Mouse (Mus musculus): Measurements from ENCODE around the gene Rftn2. TPM values are rescaled to one million over a fixed set of nuclear protein-coding genes. Genes with fewer than 3 reads are reported as not detected.

Gene Rftn2
- polyA plus RNA-seq, 1 experiment from 2014 or later: 11.6 TPM

DNA sequence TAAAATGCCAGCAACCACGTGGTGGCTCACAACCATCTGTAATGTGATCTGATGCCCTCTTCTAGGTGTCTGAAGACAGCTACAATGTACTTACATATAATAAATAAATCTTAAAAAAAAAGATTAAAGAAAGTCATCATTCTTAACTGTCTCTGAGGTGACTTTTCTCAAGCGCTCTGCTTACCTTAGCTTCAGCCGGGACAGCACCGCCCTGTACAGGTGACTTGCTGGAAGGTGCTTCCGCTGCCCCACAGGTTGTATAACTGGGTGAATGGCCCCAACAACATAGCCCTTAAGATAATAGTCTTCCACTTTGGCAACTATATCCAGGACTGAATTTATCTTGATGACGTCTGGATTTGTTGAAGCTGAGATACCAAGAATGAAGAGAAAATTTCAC lies 12.6 kb downstream of the Rftn2 start:
- 92% methylated on average over 6 of the region's 6 CpGs for WGBS
- DNase-seq (ENCODE audit: low spot score) (no peak), ATAC-seq (ENCODE audit: low FRiP score) (no peak)
- H3K4me3 ChIP-seq (replicated peaks; ENCODE audit: low read length): no peak overlapping the region
- no peak overlapping the region for H3K27ac ChIP-seq
- no peaks in the 10 kb centered on the region for H3K36me3 ChIP-seq (replicated peaks; ENCODE audit: control insufficient read depth, insufficient read depth)
- H3K9me3 ChIP-seq (ENCODE audit: control insufficient read depth, low read length): no peaks in the 10 kb centered on the region
- no peaks in the 10 kb centered on the region for H3K27me3 ChIP-seq (ENCODE audit: control insufficient read depth, insufficient read depth, low read length)
- no peaks in the 10 kb centered on the region for H3K4me1 ChIP-seq (replicated peaks; ENCODE audit: control insufficient read depth, insufficient read depth, low read length)
- H3K4me2 ChIP-seq (replicated peaks): no peak overlapping the region
- H3K9ac ChIP-seq: no peak overlapping the region

DNA sequence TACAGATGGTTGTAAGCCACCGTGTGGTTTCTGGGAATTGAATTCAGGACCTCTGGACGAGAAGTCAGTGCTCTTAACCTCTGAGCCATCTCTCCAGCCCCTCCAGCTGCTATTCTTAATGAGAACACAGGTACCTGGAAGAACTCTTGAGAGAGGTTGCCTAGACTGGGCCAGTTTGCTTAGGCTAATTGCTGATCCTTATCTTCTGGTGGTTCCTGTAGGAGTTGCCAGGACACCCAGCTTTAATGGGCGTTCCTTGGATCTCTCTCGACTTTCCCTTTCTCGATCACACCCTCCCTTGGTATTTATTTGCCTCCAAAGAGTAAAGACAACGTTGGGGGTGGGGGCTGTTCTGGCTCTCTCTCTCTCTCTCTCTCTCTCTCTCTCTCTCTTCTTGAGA lies 13.1 kb downstream of the Rftn2 start:
- no peak for ATAC-seq (ENCODE audit: low FRiP score)
- Histone ChIP-seq H3K4me2 (replicated peaks) (no peak overlapping the region), H3K4me1 (replicated peaks; ENCODE audit: control insufficient read depth, insufficient read depth, low read length) (no peaks in the 10 kb centered on the region), H3K9ac (no peak overlapping the region), H3K27me3 (ENCODE audit: control insufficient read depth, insufficient read depth, low read length) (no peaks in the 10 kb centered on the region), H3K9me3 (ENCODE audit: control insufficient read depth, low read length) (no peaks in the 10 kb centered on the region), H3K4me3 (replicated peaks; ENCODE audit: low read length) (no peak overlapping the region), H3K27ac (no peak overlapping the region), H3K36me3 (replicated peaks; ENCODE audit: control insufficient read depth, insufficient read depth) (no peaks in the 10 kb centered on the region)
- whole genome bisulfite sequencing: 84% methylated on average over 6 of the region's 6 CpGs
- no peak for DNase-seq (ENCODE audit: low spot score)

DNA sequence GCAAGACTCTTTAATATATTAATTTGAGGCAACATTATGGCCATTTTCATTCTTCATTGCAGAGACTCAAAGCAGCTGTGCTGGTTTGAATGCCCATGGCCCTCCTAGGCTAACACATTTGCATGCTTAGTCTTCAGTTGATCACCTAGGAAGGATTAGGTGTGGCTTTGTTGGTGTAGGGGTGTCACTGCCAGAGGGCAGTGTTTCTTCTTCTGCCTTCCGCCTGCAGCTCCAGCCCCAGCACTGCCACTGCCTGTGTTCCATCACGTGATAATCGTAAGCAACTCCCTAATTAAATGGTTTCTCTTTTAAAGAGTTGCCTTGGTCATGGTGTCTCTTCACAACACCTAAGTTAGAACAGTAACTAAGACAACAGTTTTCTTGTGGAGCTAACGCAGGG lies 13.8 kb downstream of the Rftn2 start:
- WGBS: 86% methylated on average over 4 of the region's 4 CpGs
- ATAC-seq (ENCODE audit: low FRiP score) (no peak), DNase-seq (ENCODE audit: low spot score) (no peak)
- Histone ChIP-seq H3K4me1 (replicated peaks; ENCODE audit: control insufficient read depth, insufficient read depth, low read length) (no peaks in the 10 kb centered on the region), H3K4me2 (replicated peaks) (no peak overlapping the region), H3K36me3 (replicated peaks; ENCODE audit: control insufficient read depth, insufficient read depth) (no peaks in the 10 kb centered on the region), H3K27ac (no peak overlapping the region), H3K9ac (no peak overlapping the region), H3K9me3 (ENCODE audit: control insufficient read depth, low read length) (no peaks in the 10 kb centered on the region), H3K4me3 (replicated peaks; ENCODE audit: low read length) (no peak overlapping the region), H3K27me3 (ENCODE audit: control insufficient read depth, insufficient read depth, low read length) (no peaks in the 10 kb centered on the region)

DNA sequence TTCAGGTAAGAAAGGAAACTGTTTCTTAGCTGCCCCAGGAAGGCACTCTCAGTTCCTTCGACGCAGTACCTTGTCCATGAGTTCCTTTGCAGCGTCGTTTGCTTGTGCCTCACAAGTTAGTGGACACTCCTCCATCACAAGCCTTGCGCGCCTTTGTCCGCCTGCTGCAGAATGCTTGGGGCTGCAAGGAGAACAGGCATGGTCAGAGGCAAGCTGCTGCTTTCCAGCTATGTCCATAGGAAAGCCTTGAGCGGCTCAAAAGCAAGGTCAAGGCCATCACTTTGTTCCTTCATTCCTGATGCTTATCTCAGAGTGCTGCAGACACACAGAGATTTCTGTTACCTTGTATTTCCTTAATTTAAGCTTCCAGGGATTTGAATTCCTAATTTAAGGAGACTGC lies 15.5 kb downstream of the Rftn2 start:
- no peak overlapping the region for H3K4me3 ChIP-seq (replicated peaks; ENCODE audit: low read length)
- no peaks in the 10 kb centered on the region for H3K9me3 ChIP-seq (ENCODE audit: control insufficient read depth, low read length)
- WGBS: 77% methylated on average over 8 of the region's 8 CpGs
- H3K27me3 ChIP-seq (ENCODE audit: control insufficient read depth, insufficient read depth, low read length): no peaks in the 10 kb centered on the region
- H3K27ac ChIP-seq: no peak overlapping the region
- no peak for ATAC-seq (ENCODE audit: low FRiP score)
- no peak overlapping the region for H3K4me2 ChIP-seq (replicated peaks)
- H3K36me3 ChIP-seq (replicated peaks; ENCODE audit: control insufficient read depth, insufficient read depth): no peaks in the 10 kb centered on the region
- no peak for DNase-seq (ENCODE audit: low spot score)
- no peak overlapping the region for H3K9ac ChIP-seq
- no peaks in the 10 kb centered on the region for H3K4me1 ChIP-seq (replicated peaks; ENCODE audit: control insufficient read depth, insufficient read depth, low read length)

DNA sequence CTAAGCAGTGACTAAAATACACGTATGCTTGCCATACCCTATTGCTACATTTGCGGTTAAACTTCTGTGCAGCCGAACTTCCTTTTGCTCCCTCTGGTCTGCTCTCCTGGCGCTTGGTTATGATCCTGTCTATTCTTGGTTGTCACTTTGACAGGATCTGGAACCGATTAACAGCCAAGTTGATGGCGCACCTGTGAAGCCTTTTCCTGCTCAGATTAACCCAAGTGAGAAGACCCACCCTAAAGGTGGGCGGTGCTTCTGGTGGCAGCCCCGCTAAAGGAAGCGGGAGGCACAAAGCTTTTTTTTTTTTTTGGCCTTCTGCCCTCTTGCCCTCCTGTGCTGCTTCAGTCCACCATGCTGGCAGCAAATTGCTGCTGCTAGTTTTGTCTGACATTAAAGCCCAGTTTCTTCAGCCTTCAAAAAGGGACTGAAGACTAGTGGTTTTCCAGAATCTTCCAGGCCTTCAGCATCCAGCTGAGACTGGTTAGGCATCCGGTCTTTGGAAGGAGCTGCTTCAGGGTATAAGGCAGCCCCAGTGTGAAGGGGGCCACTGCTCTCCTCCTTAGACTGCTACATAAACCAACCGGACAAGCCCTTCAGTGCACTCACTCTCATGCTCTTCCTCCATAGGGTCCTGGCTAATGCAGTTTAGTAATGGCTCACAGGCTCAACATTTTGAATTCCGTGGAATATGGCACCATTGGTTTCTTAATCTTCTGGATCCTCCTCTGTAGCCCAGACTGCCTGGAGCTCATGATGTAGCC lies 16.2 kb downstream of the Rftn2 start:
- Histone ChIP-seq H3K27ac (no peak overlapping the region), H3K9me3 (ENCODE audit: control insufficient read depth, low read length) (no peaks in the 10 kb centered on the region), H3K36me3 (replicated peaks; ENCODE audit: control insufficient read depth, insufficient read depth) (no peaks in the 10 kb centered on the region), H3K4me1 (replicated peaks; ENCODE audit: control insufficient read depth, insufficient read depth, low read length) (no peaks in the 10 kb centered on the region), H3K27me3 (ENCODE audit: control insufficient read depth, insufficient read depth, low read length) (no peaks in the 10 kb centered on the region), H3K4me2 (replicated peaks) (no peak overlapping the region), H3K9ac (no peak overlapping the region), H3K4me3 (replicated peaks; ENCODE audit: low read length) (no peak overlapping the region)
- WGBS: 60% methylated on average over 12 of the region's 12 CpGs
- DNase-seq (ENCODE audit: low spot score) (no peak), ATAC-seq (ENCODE audit: low FRiP score) (no peak)

DNA sequence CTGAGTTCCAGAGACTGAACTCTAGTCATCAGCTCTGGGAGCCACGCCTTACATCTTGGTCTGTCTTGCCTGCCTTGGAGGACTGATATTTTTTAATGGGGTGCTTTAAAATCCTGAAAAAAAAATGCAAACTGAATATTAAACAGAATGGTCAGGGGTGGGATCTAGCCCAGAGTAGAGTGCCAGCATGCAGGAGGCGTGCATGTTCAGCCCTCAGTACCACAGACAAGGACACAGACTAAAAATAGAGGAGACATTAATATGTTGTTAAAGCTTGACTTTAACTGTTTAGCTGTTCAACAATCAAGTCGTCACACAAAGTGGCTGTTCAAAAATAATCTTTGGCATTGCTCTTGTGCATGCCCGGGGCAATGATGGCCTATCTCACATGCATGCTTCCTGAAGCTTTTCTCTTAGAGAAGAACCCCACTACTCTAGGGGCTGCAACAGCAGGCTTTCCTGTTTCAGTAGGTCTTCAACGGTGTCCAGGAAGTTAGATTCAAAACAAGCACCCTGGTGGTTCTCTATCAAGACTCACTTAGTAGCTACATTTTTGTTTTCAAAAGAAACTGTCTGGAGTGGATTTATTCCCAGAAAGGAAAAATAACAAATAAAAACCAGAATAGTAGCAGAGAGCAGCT lies 18.0 kb downstream of the Rftn2 start:
- H3K4me1 ChIP-seq (replicated peaks; ENCODE audit: control insufficient read depth, insufficient read depth, low read length): no peaks in the 10 kb centered on the region
- no peaks in the 10 kb centered on the region for H3K36me3 ChIP-seq (replicated peaks; ENCODE audit: control insufficient read depth, insufficient read depth)
- no peak for ATAC-seq (ENCODE audit: low FRiP score)
- H3K9ac ChIP-seq: no peak overlapping the region
- 84% methylated on average over 5 of the region's 5 CpGs for WGBS
- H3K27ac ChIP-seq: 0 out of 2 replicates have a peak overlapping the region, but pooled peaks have one; percentile 43
- H3K27me3 ChIP-seq (ENCODE audit: control insufficient read depth, insufficient read depth, low read length): no peaks in the 10 kb centered on the region
- no peaks in the 10 kb centered on the region for H3K9me3 ChIP-seq (ENCODE audit: control insufficient read depth, low read length)
- no peak overlapping the region for H3K4me3 ChIP-seq (replicated peaks; ENCODE audit: low read length)
- H3K4me2 ChIP-seq (replicated peaks): no peak overlapping the region
- no peak for DNase-seq (ENCODE audit: low spot score)

DNA sequence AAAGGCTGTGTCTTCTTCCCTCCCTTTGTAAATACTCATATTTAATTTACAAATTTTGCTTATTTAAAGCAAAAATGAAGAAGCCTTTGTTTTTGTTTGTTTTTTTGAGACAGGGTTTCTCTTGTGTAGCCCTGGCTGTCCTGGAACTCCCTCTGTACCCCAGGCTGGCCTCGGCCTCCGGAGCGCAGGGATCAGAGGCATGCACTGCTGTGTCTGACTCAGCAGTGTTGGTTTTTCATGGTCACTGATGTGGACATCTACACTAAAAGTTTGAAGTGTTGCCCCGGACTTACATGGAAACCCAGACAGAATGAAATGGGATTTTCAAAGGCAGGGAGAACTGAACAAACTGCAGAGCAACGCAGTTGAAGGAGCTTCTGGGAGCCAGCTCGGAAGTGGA lies 19.0 kb downstream of the Rftn2 start:
- whole genome bisulfite sequencing: 86% methylated on average over 6 of the region's 6 CpGs
- Histone ChIP-seq H3K9me3 (ENCODE audit: control insufficient read depth, low read length) (no peaks in the 10 kb centered on the region), H3K27ac (no peak overlapping the region), H3K4me1 (replicated peaks; ENCODE audit: control insufficient read depth, insufficient read depth, low read length) (no peaks in the 10 kb centered on the region), H3K36me3 (replicated peaks; ENCODE audit: control insufficient read depth, insufficient read depth) (no peaks in the 10 kb centered on the region), H3K9ac (no peak overlapping the region), H3K27me3 (ENCODE audit: control insufficient read depth, insufficient read depth, low read length) (no peaks in the 10 kb centered on the region), H3K4me3 (replicated peaks; ENCODE audit: low read length) (no peak overlapping the region), H3K4me2 (replicated peaks) (no peak overlapping the region)
- ATAC-seq (ENCODE audit: low FRiP score) (no peak), DNase-seq (ENCODE audit: low spot score) (no peak)

DNA sequence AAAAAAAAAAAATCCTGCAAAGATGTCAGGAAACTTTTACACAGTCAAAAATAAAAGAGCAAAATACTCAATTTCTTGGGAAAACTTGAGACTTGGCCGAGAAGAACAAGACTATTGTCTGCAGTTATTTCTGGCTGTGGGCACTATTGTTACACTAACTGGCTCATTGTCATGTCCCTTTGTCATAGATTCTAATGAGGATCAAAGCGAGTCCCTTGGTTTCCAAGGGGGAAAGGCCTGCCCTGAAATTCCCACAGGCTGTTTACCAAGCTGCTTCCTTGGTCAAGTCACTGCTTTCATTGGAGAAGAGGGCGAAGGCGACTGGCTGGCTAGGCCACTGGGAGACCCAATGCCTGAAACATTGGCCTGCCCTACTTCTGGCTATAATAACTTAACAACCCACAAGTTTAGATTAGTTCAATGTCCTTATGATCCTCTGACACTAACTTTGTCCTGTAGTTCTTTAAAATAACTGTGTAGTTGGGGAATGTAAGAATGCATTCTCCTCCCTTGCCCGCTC lies 20.7 kb downstream of the Rftn2 start:
- DNase-seq (ENCODE audit: low spot score) (no peak), ATAC-seq (ENCODE audit: low FRiP score) (no peak)
- Histone ChIP-seq H3K36me3 (replicated peaks; ENCODE audit: control insufficient read depth, insufficient read depth) (no peaks in the 10 kb centered on the region), H3K27ac (no peak overlapping the region), H3K9me3 (ENCODE audit: control insufficient read depth, low read length) (no peaks in the 10 kb centered on the region), H3K4me1 (replicated peaks; ENCODE audit: control insufficient read depth, insufficient read depth, low read length) (0 out of 2 replicates have a peak, but pooled peaks cover 3% of the 10 kb centered on the region), H3K4me2 (replicated peaks) (no peak overlapping the region), H3K4me3 (replicated peaks; ENCODE audit: low read length) (no peak overlapping the region), H3K9ac (no peak overlapping the region), H3K27me3 (ENCODE audit: control insufficient read depth, insufficient read depth, low read length) (no peaks in the 10 kb centered on the region)
- WGBS: 20% methylated on average over 5 of the region's 5 CpGs

DNA sequence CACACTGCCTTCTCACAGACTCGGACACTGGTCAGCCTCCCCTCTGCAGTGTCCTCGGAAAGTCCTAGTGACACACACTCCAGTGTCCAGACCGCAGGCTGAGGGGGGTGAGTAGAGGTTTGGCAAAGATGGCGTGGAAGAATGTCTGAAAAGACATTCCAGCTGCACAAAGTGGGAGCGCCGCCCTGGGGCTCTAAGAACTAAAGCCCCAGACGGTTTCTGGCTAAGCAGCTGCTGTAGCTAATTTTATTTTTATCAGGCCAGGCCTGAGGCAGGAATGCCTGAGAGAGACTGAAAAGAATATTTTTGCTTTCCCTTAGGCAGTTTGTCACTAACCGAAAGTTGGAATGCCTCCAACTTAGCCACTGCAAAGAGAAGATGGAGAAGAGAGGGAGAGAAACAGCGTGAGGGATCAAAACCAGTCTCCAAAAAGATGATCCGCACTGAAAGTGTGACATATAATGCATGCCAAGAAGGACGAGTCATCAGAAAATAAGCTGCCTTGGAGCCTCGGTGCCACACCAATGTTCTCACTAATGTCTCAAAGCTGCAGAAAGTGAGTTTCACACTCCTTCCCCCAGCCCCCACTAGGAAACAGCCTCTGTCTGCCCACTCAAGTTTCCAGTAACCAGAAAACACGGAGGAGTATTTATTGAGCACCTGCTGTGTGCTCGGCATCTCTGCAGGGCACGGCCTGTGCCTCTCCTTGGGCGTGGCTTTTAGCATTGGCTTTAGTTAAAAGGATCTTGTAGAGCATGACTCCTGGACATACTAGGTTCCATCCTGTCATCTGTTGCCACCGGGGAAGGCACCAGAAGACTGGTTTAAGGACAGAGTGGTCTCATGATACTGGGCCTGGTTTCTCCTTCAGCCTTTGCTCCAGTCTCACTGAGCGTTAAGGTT lies 24.5 kb downstream of the Rftn2 start:
- no peak overlapping the region for H3K4me3 ChIP-seq (replicated peaks; ENCODE audit: low read length)
- no peak overlapping the region for H3K4me2 ChIP-seq (replicated peaks)
- ATAC-seq (ENCODE audit: low FRiP score) (peak; percentile 41; the same call in 1 of the 2 replicates), DNase-seq (ENCODE audit: low spot score) (no peak)
- 61% methylated on average over 18 of the region's 18 CpGs for WGBS
- H3K9me3 ChIP-seq (ENCODE audit: control insufficient read depth, low read length): no peaks in the 10 kb centered on the region
- H3K9ac ChIP-seq: no peak overlapping the region
- 0 out of 2 replicates have a peak, but pooled peaks cover 3% of the 10 kb centered on the region for H3K4me1 ChIP-seq (replicated peaks; ENCODE audit: control insufficient read depth, insufficient read depth, low read length)
- H3K36me3 ChIP-seq (replicated peaks; ENCODE audit: control insufficient read depth, insufficient read depth): no peaks in the 10 kb centered on the region
- H3K27ac ChIP-seq: 0 out of 2 replicates have a peak overlapping the region, but pooled peaks have one; percentile 18
- no peaks in the 10 kb centered on the region for H3K27me3 ChIP-seq (ENCODE audit: control insufficient read depth, insufficient read depth, low read length)

All from hindbrain, embryonic 14.5 days (tissue).